Mouse (Mus musculus): ENCODE data around the gene Chtf18.

- no peak for TF ChIP-seq GATA1 (IDR thresholded peaks at IDR 0.05; ENCODE audit: low read length)
- TF ChIP-seq TAL1 (IDR thresholded peaks at IDR 0.05; ENCODE audit: low read length) = no peak
Measured at GRCm38 (mm10) chr17:25751446-25751845, 24.2 kb upstream of the Chtf18 start.
